Mouse (Mus musculus) CD4-positive, CD25-positive, alpha-beta regulatory T cell, adult 4 months (primary cell): ENCODE data around the gene Guca2a. TPM values are rescaled to one million over a fixed set of nuclear protein-coding genes. Genes with fewer than 3 reads are reported as not detected.

ENCODE experiments used
- ATAC-seq: one replicate; pipeline ENCODE4 v1.8.0; 2017
- polyA plus RNA-seq, 2 experiments: library from polyadenylated mRNA; unstranded; fragments of 100-300 nt; shearing (Covaris generic); gene quantifications; one replicate each; pipeline ENCODE4 v1.2.1; 2017

Gene Guca2a
- polyA plus RNA-seq, 2 experiments from 2014 or later, result not detected

DNA sequence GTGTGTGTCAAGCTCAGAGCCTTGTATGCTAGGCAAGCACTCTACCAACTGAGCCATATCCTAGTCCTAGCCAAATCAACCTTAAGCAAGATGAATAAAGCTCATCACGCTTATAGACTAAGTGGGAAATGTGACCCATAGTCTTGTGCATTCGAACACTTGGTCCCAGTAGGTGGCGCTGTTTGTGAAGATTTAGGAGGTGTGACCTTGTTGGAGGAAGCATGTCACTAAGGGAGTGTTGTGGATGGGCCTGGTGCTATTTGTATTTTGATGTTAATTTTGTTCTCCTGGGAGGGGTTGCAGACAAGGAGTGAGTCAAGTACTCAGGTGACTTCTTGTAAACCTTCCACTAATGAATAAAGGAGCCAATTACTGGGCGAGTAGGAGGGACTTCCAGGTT, 5.2 kb downstream of the Guca2a start:
- ATAC-seq, result no peak

GRCm38 (mm10) chr4:119657011-119657410, 19.5 kb downstream of the Guca2a start:
- no peak for ATAC-seq

DNA sequence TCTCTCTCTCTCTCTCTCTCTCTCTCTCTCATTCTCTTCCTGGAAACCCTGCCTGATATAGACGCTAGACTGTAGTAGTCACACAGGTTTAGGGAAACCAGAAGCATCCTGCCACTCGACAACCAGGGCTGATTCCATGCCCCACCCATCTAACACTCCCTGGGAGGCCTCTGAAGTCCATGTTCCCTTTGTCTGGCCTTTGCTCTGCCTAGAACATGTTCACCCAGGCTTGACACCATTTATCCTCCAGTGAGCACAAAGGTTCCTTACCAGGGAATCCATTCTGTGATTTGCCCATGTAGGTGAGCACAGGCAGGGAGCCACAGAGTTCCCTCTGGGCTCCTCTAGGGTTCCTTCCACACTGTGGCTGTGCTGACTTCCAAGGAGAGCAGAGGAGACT, 20.7 kb downstream of the Guca2a start:
- no peak for ATAC-seq

GRCm38 (mm10) chr4:119658731-119659130, 21.2 kb downstream of the Guca2a start, which contains the start of gene Guca2b:
TSS of gene Guca2b (minus strand) at chr4:119658954.
- no peak for ATAC-seq

- ATAC-seq, result no peak
Observed at GRCm38 (mm10) chr4:119660007-119660406, 22.5 kb downstream of the Guca2a start.

DNA sequence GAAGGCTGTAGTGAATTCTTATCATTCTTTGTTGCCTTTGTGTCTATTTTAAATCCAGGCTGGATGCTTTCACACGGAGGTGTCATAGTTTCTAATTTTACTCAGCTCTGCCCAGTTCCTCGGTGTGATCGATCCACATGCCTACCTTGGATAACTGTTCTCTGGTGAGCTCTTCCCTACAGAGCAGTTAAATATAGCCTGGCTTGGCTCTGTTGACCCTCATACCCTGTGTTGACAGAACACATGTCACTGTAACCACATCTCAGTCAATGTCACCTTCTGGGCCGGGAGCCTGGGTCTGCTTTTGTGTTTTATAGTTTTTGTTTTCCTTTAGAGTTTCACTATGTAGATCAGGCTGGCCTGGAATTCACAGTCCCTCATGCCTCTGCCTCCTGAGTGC, 24.6 kb downstream of the Guca2a start:
- no peak for ATAC-seq

DNA sequence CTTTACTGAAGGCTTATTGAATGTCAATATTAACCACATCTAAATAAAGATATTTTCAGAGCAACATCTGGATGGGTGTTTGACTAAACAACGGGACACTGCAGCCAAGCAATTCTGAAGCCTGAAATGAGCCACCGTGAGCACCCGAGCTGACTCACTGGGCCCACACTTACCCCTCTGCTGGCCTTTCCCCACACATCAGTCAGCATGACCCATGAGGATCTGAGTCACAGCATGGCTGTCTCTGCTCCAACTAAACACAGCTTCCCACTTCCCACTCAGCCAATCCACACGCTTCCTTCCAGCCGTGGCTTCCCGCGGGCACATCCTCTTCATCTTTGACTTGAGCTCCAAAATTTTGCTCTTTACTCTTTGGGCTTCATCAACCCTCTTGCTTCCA, 25.5 kb downstream of the Guca2a start:
- no peak for ATAC-seq

GRCm38 (mm10) chr4:119663409-119664095, 26.0 kb downstream of the Guca2a start:
- no peak for ATAC-seq

DNA sequence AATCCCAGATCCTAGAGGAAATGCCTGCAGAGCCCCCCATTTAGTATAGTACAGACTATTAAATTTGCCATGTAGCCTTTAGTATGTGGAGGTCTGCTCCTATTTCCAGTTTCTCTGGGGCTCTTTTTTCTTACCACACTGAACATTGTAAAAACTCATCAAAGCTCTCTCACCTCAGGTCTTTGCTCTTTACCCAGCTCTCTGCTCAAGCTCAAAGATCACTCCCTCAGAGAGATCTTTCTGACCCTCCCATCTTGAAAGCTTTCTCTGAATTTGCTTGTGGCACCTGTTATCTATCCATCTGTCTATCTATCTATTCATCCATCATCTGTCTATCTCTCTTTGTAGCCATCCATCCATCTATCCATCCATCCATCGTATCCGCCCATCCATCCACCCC, 27.7 kb downstream of the Guca2a start:
- no peak for ATAC-seq

GRCm38 (mm10) chr4:119666116-119666515, 28.6 kb downstream of the Guca2a start:
- ATAC-seq, result no peak

DNA sequence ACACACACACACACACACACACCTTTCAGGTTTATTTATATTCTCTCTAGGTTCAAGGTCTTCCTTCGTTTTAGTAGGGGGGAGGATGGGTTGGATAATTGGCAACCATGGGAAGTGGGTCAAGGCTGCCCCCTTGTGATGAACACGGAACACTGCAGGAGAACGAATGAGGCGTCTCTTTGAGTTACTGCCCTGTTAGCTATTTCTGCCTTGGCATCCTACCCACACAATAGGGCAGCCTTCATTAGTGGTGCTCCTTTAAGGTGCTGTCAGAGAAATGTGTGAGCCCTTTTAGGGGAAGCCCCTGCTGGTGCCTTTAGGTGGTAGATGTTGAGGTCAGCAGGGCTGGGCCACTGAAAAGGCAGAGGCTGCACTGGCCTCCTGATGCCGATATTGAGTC, 29.9 kb downstream of the Guca2a start:
- ATAC-seq, result no peak

DNA sequence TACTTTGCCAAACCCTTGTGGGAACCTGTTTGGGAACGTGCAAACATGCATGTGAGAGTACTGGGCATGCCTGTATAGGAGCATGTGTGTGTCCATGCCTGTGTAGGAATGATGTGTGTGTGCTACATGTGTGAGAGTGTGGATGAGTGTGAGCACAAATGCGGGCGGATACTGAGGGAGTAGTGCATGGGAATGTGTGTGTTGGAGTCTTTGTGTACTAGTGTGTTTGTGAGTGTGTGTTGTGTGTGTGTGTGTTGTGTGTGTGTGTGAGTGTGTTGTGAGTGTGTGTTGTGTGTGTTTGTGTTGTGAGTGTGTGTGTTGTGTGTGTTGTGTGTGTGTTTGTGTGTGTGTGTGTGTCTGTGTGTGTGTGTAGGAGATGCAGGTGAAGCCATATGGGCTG, 30.7 kb downstream of the Guca2a start:
- no peak for ATAC-seq

DNA sequence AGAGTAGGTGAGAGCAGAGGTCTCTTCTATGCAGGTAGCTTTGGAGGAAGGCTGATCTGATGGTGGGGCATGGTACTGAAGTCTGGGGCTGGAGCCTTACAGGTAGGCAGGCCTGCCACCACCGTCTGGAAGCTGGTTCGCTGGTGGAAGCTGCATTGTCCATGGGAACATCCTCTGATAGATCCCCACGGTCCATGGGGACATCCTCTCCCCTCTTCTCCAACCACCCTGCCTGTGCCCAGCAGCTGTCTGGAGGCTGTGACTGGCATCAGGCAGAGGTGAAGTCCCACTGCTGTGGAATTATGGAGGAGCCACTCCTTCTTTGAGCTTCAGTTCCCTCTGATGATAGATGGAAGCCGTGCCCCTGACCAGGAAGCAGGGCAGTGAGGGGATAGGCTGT, 31.1 kb downstream of the Guca2a start:
- no peak for ATAC-seq

DNA sequence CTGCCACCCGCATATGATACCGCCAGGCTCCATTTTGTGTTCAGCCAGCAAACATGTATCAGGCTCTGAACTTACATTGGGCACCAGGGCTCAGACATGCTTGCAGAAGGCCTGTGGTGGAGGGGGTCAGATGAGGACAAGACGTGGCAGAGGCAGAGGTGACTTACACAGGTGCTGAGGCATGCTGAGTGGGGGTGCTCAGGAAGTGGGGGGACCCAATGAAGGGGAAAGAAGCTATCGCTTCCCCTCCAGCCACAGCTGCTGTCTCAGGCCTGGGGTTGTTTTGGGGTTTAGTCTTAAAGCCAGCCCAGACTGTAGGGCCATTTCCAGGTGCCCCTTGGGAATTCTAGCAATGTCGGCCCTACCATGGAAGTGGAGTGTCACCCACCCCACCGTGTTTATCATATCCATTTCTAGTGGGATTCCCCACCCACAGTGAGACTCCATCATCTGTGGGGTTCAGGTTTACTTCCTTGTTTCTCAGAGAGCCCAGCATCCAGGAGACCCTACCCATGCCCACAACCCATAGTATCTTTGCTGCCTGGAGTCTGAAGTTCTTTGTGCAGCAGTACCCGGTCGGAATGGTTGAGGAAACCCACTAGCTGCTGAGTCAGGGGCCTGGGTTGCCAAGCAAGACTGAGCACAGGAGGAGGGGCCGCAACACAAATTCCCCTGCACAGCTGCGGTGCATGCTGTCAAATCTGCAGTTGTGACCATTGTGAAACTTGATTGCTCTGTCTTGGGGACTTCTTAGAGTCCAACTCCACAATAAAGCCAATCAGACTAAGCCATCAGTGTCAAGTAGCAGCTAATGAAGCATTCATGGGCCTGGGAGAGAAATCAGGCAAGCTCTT, 32.1 kb downstream of the Guca2a start:
- ATAC-seq, result no peak

- ATAC-seq, result no peak
Observed at GRCm38 (mm10) chr4:119670210-119670555, 32.7 kb downstream of the Guca2a start.

DNA sequence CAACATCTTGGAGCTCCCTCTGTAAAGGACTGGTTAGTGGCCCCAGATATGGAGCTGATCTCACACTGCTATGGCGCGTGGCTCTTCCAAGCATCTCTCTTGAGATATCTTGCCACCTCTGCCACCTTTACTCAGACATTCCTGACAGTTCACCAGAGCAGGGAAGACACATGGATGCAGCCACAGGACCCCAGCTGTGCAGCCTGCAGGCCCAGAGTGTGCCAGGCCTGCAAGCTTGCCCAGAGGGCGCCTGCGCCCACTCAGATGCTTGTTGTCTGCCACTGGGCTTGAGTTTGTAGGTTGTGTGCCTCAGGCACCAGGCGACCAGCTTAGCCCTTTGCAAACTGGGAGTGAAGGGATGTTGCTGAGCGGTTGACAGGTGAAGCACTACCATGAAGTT, 33.2 kb downstream of the Guca2a start:
- ATAC-seq, result no peak

DNA sequence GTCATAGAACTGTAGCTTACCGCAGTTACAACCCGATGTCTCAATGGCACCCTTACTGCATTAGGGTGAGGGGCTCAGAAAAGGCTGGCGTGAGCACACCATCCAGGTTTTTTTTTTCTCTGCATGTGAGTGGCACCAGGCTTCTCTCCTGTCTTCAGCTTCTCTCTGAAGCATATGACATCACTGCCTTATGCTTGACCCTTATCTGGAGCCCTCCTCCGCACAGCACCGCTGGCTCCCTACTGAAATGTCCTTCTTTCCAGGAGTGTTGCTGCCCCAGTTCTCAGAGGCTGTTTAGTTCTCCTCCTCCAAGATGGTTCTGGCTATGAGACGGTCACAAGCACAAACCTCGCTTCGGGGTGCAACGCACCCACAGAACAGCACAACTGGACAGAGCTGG, 33.7 kb downstream of the Guca2a start:
- ATAC-seq, result no peak

GRCm38 (mm10) chr4:119672685-119673084, 35.2 kb downstream of the Guca2a start:
- ATAC-seq, result no peak

DNA sequence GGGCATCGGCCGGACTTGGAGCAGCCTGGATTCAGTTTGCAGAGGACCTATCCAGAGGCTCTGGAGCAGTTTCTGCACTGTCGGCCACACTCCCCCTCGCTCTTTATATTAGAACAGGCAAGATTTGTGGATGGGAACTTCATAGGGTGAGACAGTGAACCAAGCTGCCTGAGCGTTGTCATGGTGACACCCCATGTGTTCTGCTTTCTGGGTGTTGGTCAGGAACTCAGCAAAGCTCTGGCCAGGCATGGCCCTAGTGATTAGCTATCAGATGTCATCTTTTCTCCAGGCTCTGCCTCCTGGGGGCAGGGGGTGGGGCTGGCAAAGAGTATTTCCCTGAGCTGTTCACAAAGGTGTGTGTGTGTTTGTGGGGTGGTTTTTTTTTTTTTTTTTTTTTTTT, 45.1 kb downstream of the Guca2a start:
- no peak for ATAC-seq

DNA sequence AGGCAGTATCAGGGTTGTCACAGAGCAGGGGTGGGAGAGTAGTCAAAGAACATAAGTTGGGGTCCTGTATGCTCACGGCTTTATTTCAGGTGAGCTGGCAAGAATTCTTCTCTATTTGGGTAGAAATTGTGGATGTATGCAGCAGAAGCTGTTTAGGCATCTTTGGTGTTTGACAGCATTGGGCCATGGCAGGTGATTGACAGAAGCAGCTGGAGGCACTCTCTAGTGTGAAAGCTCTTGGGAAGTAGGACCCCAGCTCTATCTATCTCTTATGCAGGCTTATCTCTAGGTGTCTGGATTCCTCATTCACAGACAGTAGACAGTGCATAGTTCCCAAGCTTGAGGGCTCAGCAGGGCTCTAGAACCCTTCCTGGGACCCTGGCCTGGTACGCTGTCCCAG, 48.2 kb downstream of the Guca2a start:
- ATAC-seq, result no peak
